Mouse (Mus musculus) heart, embryonic 12.5 days (tissue): ENCODE results near the gene Gm44. TPM values are rescaled to one million over a fixed set of nuclear protein-coding genes. Genes with fewer than 3 reads are reported as not detected.
"Not testable (repeated sequence)": the region's sequence is repeated elsewhere in the genome, so short reads cannot be mapped to it uniquely, and the experiment has no call there.

ENCODE experiments used
- ATAC-seq: fragments of 200-750 bp; cut with Nextera tagmentation; 2 replicates; pipeline ENCODE4 v1.8.0; 2017; ENCODE audit warnings: moderate TSS enrichment, moderate library complexity; ENCODE audit not compliant: insufficient number of reproducible peaks, low FRiP score
- H3K27ac ChIP-seq: fragments of 300-500 bp; sonication (generic); 2 replicates; pipeline ENCODE4 v1.5.1; 2016; ENCODE audit warnings: mild to moderate bottlenecking, moderate library complexity; ENCODE audit not compliant: poor library complexity, severe bottlenecking
- H3K27me3 ChIP-seq: fragments of 300-500 bp; sonication (generic); replicated peaks from 2 replicates; pipeline ENCODE4 v1.6.1; 2016; ENCODE audit warnings: mild to moderate bottlenecking, moderate library complexity
- H3K36me3 ChIP-seq: fragments of 300-500 bp; sonication (generic); 2 replicates; pipeline ENCODE4 v1.6.1; 2016; ENCODE audit warnings: mild to moderate bottlenecking, moderate library complexity
- H3K4me1 ChIP-seq: fragments of 300-500 bp; sonication (generic); replicated peaks from 2 replicates; pipeline ENCODE4 v1.6.1; 2016; ENCODE audit warnings: mild to moderate bottlenecking
- H3K4me2 ChIP-seq: fragments of 300-500 bp; sonication (generic); 2 replicates; pipeline ENCODE4 v1.6.1; 2016; ENCODE audit warnings: mild to moderate bottlenecking, moderate library complexity
- H3K4me3 ChIP-seq: fragments of 300-500 bp; sonication (generic); 2 replicates; pipeline ENCODE4 v1.5.1; 2016; ENCODE audit warnings: mild to moderate bottlenecking
- H3K9ac ChIP-seq: fragments of 300-500 bp; sonication (generic); 2 replicates; pipeline ENCODE4 v1.6.1; 2016; ENCODE audit warnings: mild to moderate bottlenecking, moderate library complexity
- H3K9me3 ChIP-seq: fragments of 300-500 bp; sonication (generic); replicated peaks from 2 replicates; pipeline ENCODE4 v1.6.1; 2016; ENCODE audit warnings: mild to moderate bottlenecking, moderate library complexity
- WGBS: fragments of 180-500 bp; shearing (Covaris S2); methylation state at CpG from one replicate; pipeline ENCODE4 v1.1.7; 2016; 5-methylcytosine and 5-hydroxymethylcytosine counted together
- polyA plus RNA-seq: library from polyadenylated mRNA; unstranded; fragments of >200 nt; fragmentation: Nextera tagmentation; extraction: Ambion mirVana; gene quantifications from 2 replicates; pipeline ENCODE4 v1.2.1, GENCODE M21; 2016

The Gm44 gene
- polyA plus RNA-seq: not detected in 2 replicates

DNA sequence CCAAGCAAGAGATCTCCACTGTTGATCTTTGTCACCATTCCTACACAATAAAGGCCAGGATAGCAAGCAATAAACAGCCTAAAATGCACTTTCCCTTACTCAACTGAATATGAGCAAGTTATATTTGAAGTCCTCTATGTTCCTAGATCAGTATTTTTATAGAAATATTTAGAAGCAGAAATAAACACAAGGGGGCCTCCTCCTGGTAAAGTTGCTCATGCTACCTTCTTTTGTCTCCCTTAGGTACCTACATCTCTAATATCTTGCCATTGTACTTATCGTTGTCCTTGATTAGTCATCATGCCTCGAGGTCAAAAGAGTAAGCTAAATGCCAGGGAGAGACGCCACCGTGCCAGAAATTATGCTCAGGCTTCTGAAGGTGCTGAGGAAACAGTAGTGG lies at the start of gene Gm44:
Gene Gm44 (plus strand): TSS at position 301 of the 400 bp plus-strand sequence.
- no peak for ATAC-seq
- Histone ChIP-seq H3K27ac (no peak within 1 kb of the TSS), H3K9me3 (no peaks in the 10 kb centered on the region), H3K4me3 (no peak within 1 kb of the TSS), H3K27me3 (no peaks in the 10 kb centered on the region), H3K4me1 (no peaks in the 10 kb centered on the region), H3K36me3 (no peaks in the 10 kb centered on the region), H3K4me2 (no peak within 1 kb of the TSS), H3K9ac (no peak within 1 kb of the TSS)
- 77% methylated on average over 4 of the region's 4 CpGs for WGBS

DNA sequence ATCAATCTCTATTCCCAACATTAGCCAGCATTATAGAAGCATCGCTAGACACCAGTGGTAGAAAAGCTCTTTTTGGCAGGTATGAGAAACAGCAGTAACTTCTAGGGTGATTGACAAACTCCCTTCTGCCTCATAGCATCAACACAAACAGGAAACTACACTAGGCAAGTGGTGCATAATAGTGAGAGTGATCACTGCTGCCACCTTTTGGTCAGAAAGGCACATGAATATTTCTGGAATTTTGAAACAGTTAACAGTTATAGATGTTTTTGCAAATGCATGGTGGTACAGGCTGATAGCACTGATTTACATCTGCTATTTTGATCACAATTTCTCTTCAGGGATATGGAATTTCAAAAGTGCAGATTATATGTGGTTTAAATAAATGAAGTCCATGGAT lies 36.0 kb downstream of the Gm44 start:
- Histone ChIP-seq H3K4me2 (no peak overlapping the region), H3K36me3 (no peaks in the 10 kb centered on the region), H3K9me3 (no peaks in the 10 kb centered on the region), H3K27me3 (no peaks in the 10 kb centered on the region), H3K4me3 (no peak overlapping the region), H3K4me1 (no peaks in the 10 kb centered on the region), H3K27ac (no peak overlapping the region), H3K9ac (no peak overlapping the region)
- 62% methylated on average over 1 of the region's 1 CpGs for WGBS
- no peak for ATAC-seq

DNA sequence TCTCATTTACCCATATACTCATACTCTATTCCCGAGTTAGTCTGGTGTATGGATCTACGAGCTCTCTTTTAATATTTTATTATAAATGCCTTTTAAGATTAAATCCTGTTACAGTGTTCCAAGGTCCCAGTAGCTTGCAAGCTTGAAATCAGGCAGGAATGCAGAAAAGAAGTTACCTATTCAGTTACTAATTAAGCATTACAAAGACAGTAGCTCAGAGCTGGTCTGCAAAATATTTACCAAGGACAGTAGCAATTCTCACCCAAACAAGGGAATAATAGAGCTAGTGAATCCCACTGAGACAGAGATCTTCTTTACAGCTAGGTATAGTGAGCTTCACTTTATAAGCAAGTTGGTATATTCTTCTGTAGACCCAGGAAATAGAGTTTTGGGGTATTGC lies 46.3 kb downstream of the Gm44 start:
- 59% methylated on average over 2 of the region's 2 CpGs for WGBS
- H3K4me2 ChIP-seq, ATAC-seq: not testable (repeated sequence)

More for the DNA sequence above, 46.3 kb downstream of the Gm44 start:
- H3K9ac ChIP-seq, H3K27ac ChIP-seq, H3K9me3 ChIP-seq, H3K36me3 ChIP-seq, H3K4me1 ChIP-seq, H3K4me3 ChIP-seq, H3K27me3 ChIP-seq: not testable (repeated sequence)
